Mouse (Mus musculus): ENCODE data around the gene Otogl. TPM values are rescaled to one million over a fixed set of nuclear protein-coding genes. Genes with fewer than 3 reads are reported as not detected.
"Not testable (repeated sequence)": the region's sequence is repeated elsewhere in the genome, so short reads cannot be mapped to it uniquely, and the experiment has no call there.

Otogl gene
- polyA plus RNA-seq, 1 experiment: not detected

- H3K36me3 ChIP-seq (ENCODE audit: control insufficient read depth, insufficient read depth, low read length): no peaks in the 10 kb centered on the region
- no peak overlapping the region for H3K4me3 ChIP-seq (ENCODE audit: extremely low read depth, insufficient read depth, insufficient read length)
- no peak for DNase-seq (ENCODE audit: low read depth in 1 of 2, low spot score in 2 of 2)
- H3K27ac ChIP-seq (ENCODE audit: insufficient read depth, low read length): no peak overlapping the region
- 90% methylated on average over 16 of the region's 16 CpGs for WGBS
- TF ChIP-seq POLR2A (IDR thresholded peaks at IDR 0.05; ENCODE audit: low read depth, low read length): no peak
- TF ChIP-seq CTCF (IDR thresholded peaks at IDR 0.05; ENCODE audit: extremely low read depth, insufficient read depth, insufficient read length, insufficient replicate concordance): no peak
- H3K27me3 ChIP-seq (ENCODE audit: control insufficient read depth, insufficient read depth, low read length): no peaks in the 10 kb centered on the region
- no peaks in the 10 kb centered on the region for H3K4me1 ChIP-seq (ENCODE audit: control insufficient read depth, insufficient read depth, insufficient read length)
Measured at GRCm38 (mm10) chr10:107813814-107814483, 98.0 kb downstream of the Otogl start.

- no peak for DNase-seq (ENCODE audit: low read depth in 1 of 2, low spot score in 2 of 2)
- TF ChIP-seq POLR2A (IDR thresholded peaks at IDR 0.05; ENCODE audit: low read depth, low read length): no peak
- TF ChIP-seq CTCF (IDR thresholded peaks at IDR 0.05; ENCODE audit: extremely low read depth, insufficient read depth, insufficient read length, insufficient replicate concordance): no peak
- 40% methylated on average over 6 of the region's 6 CpGs for WGBS
- no peak overlapping the region for H3K27ac ChIP-seq (ENCODE audit: insufficient read depth, low read length)
- H3K4me1 ChIP-seq (ENCODE audit: control insufficient read depth, insufficient read depth, insufficient read length): no peaks in the 10 kb centered on the region
- no peaks in the 10 kb centered on the region for H3K36me3 ChIP-seq (ENCODE audit: control insufficient read depth, insufficient read depth, low read length)
- H3K4me3 ChIP-seq (ENCODE audit: extremely low read depth, insufficient read depth, insufficient read length): no peak overlapping the region
- no peaks in the 10 kb centered on the region for H3K27me3 ChIP-seq (ENCODE audit: control insufficient read depth, insufficient read depth, low read length)
Measured at GRCm38 (mm10) chr10:107810649-107811398, 101.1 kb downstream of the Otogl start.

GRCm38 (mm10) chr10:107805203-107805602, 106.7 kb downstream of the Otogl start:
- 90% methylated on average over 2 of the region's 2 CpGs for WGBS
- Histone ChIP-seq H3K27me3 (ENCODE audit: control insufficient read depth, insufficient read depth, low read length) (no peaks in the 10 kb centered on the region), H3K4me1 (ENCODE audit: control insufficient read depth, insufficient read depth, insufficient read length) (no peaks in the 10 kb centered on the region), H3K36me3 (ENCODE audit: control insufficient read depth, insufficient read depth, low read length) (no peaks in the 10 kb centered on the region), H3K4me3 (ENCODE audit: extremely low read depth, insufficient read depth, insufficient read length) (no peak overlapping the region), H3K27ac (ENCODE audit: insufficient read depth, low read length) (no peak overlapping the region)
- no peak for DNase-seq (ENCODE audit: low read depth in 1 of 2, low spot score in 2 of 2)
- TF ChIP-seq POLR2A (IDR thresholded peaks at IDR 0.05; ENCODE audit: low read depth, low read length) (no peak), CTCF (IDR thresholded peaks at IDR 0.05; ENCODE audit: extremely low read depth, insufficient read depth, insufficient read length, insufficient replicate concordance) (no peak)

GRCm38 (mm10) chr10:107804285-107804684, 107.6 kb downstream of the Otogl start:
- 72% methylated on average over 2 of the region's 2 CpGs for WGBS
- not testable (repeated sequence) for DNase-seq (ENCODE audit: low read depth in 1 of 2, low spot score in 2 of 2); H3K4me3 ChIP-seq (ENCODE audit: extremely low read depth, insufficient read depth, insufficient read length); H3K27ac ChIP-seq (ENCODE audit: insufficient read depth, low read length); H3K4me1 ChIP-seq (ENCODE audit: control insufficient read depth, insufficient read depth, insufficient read length); H3K27me3 ChIP-seq (ENCODE audit: control insufficient read depth, insufficient read depth, low read length); H3K36me3 ChIP-seq (ENCODE audit: control insufficient read depth, insufficient read depth, low read length)

- H3K4me1 ChIP-seq (ENCODE audit: control insufficient read depth, insufficient read depth, insufficient read length): no peaks in the 10 kb centered on the region
- peak; percentile 25; the same call in 1 of the 2 replicates for TF ChIP-seq CTCF (IDR thresholded peaks at IDR 0.05; ENCODE audit: extremely low read depth, insufficient read depth, insufficient read length, insufficient replicate concordance)
- no peak for TF ChIP-seq POLR2A (IDR thresholded peaks at IDR 0.05; ENCODE audit: low read depth, low read length)
- no peaks in the 10 kb centered on the region for H3K36me3 ChIP-seq (ENCODE audit: control insufficient read depth, insufficient read depth, low read length)
- H3K27ac ChIP-seq (ENCODE audit: insufficient read depth, low read length): no peak overlapping the region
- H3K4me3 ChIP-seq (ENCODE audit: extremely low read depth, insufficient read depth, insufficient read length): no peak overlapping the region; the same call in 1 of the 2 replicates
- no peaks in the 10 kb centered on the region for H3K27me3 ChIP-seq (ENCODE audit: control insufficient read depth, insufficient read depth, low read length)
- 11% methylated on average over 7 of the region's 7 CpGs for WGBS
- DNase-seq (ENCODE audit: low read depth in 1 of 2, low spot score in 2 of 2): peak in 1 of 2 experiments; percentile 9
Measured at GRCm38 (mm10) chr10:107799671-107800353, 112.1 kb downstream of the Otogl start.

GRCm38 (mm10) chr10:107794812-107795756, 116.8 kb downstream of the Otogl start:
- Histone ChIP-seq H3K27ac (ENCODE audit: insufficient read depth, low read length) (no peak overlapping the region), H3K27me3 (ENCODE audit: control insufficient read depth, insufficient read depth, low read length) (no peaks in the 10 kb centered on the region), H3K36me3 (ENCODE audit: control insufficient read depth, insufficient read depth, low read length) (no peaks in the 10 kb centered on the region), H3K4me3 (ENCODE audit: extremely low read depth, insufficient read depth, insufficient read length) (no peak overlapping the region), H3K4me1 (ENCODE audit: control insufficient read depth, insufficient read depth, insufficient read length) (no peaks in the 10 kb centered on the region)
- no peak for DNase-seq (ENCODE audit: low read depth in 1 of 2, low spot score in 2 of 2)
- TF ChIP-seq CTCF (IDR thresholded peaks at IDR 0.05; ENCODE audit: extremely low read depth, insufficient read depth, insufficient read length, insufficient replicate concordance): no peak
- TF ChIP-seq POLR2A (IDR thresholded peaks at IDR 0.05; ENCODE audit: low read depth, low read length): no peak
- 84% methylated on average over 10 of the region's 10 CpGs for WGBS

Measured in spleen, adult 2 months (tissue).